Mouse (Mus musculus) kidney, adult 18-20 months (tissue): ENCODE data around the gene Card19.

Experiments
- DNase-seq: peaks from one replicate; pipeline ENCODE4 v3.0.0; 2021

Gene Card19

DNA sequence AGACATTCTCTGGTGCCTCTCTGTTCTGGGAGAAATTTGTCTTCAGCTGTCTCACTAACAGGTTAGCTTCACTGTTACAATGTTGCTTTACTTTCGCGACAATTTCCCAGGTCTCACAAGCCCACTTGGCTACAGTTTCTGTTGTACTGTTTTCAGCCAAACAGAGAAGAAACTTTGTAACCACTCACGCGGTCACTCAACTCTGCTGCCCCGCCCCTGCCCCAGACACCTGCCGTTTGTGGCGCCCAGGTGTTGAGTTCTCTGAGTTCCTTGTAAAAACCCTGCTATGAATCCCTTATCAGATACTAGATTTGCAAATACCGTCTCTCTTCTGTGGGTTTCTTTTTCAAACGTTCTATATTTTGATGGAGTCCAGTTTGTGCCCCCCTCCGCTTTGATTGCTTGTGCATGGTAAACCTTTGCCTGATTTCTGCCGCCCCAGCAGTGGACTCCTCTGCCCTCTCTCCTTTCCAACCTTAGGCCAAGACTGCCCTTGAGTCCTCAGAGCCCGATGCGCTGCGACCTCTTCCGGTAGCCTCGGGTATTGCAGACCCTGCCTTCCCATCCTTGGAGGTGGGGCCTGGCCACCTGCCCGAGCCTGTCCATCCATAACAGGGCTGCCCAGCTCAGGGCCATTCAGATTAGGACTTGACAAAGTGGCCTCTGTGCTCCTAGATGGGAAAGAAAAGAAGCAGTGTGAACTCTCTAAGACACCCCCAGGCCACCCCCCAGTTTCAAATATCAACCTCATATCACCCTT, 46.2 kb downstream of the Card19 start:
- peak; percentile 97 for DNase-seq

DNA sequence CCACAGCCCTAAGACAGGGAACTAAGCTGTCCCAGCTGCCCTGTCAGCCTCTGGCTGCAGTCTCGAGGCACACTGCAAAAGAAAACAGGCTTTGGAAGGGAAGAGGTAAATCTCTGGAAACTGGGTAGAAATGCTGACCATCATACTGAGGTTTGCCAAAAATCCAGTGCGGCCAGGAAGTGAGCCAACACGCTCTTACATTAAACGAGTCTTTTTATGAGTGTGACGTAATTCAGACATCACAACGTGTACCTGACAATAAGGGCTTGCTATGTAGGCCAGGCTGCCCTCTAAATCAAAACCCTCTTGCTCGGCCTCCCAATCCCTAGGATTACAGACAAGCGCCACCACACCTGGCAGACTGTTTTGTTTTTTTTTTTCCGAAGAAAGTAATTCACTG, 48.8 kb downstream of the Card19 start:
- no peak for DNase-seq

- DNase-seq, result no peak
Measured at GRCm38 (mm10) chr13:49163645-49164044, 52.2 kb downstream of the Card19 start.

GRCm38 (mm10) chr13:49162722-49163121, 53.1 kb downstream of the Card19 start:
- DNase-seq, result no peak

GRCm38 (mm10) chr13:49161236-49161635, 54.6 kb downstream of the Card19 start:
- no peak for DNase-seq

- DNase-seq, result peak; percentile 48
Measured at GRCm38 (mm10) chr13:49158040-49158713, 57.7 kb downstream of the Card19 start.

- no peak for DNase-seq
Measured at GRCm38 (mm10) chr13:49156645-49157044, 59.2 kb downstream of the Card19 start.

DNA sequence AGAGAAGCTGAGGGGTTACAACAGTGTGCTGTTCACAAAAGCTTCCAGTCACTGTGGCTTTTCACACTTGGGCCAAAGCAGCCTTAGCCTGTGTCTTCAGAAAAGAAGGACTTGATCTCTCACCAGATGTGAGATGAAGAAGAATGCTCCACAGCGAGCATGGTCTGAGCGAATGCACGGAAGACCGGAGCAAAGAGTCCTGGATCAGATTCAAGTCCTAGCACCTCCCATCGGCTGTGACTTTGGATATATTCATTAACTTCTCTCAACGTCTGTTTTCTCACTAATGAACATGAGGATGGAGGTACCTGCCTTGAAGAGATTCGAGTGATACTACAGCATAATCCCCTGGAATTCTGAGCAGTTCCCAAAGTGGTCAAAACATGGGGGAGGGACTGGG, 61.2 kb downstream of the Card19 start:
- DNase-seq, result peak; percentile 27

- peak; percentile 34 for DNase-seq
Measured at GRCm38 (mm10) chr13:49154028-49154427, 61.8 kb downstream of the Card19 start.
